ENCODE assay signal across 22 mouse cellular contexts in the genomic region with DNA sequence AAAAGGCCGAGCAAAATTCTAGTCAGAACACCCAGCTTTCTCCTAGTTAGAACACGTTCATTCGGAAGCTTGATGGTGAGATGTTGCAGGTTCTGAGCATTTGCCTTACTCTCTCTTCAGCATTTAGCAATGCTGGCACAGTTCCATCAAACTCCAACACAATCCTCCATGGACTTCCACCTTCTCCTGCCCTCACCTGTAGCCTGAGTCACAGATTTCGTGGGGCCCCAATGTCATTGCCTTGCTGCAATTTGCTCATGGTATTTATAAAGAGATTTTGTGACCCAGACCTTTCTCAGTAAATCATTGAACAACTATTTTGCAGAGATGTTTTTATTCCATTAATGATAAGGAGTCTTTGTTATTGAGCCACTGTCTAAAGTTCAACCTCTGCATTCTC.
"Had no signal": no experiment of that assay in that cellular context is flagged by ENCODE, and none has a peak within 500 bp of the region (broad histone marks: within the 10 kb centered on the region; RNA-seq: fewer than 3 reads in every experiment).

No protein-coding gene starts in this region.

- H3K27me3 ChIP-seq: heart, embryonic 13.5 days; heart, embryonic 15.5 days; hindbrain, embryonic 13.5 days; hindbrain, embryonic 15.5 days; limb, embryonic 12.5 days; liver, embryonic 13.5 days; liver, embryonic 15.5 days had no signal

- H3K36me3 ChIP-seq: heart, embryonic 13.5 days; heart, embryonic 15.5 days; hindbrain, embryonic 13.5 days; hindbrain, embryonic 15.5 days; limb, embryonic 10.5 days; limb, embryonic 12.5 days; liver, embryonic 13.5 days; liver, embryonic 15.5 days had no signal

- DNase-seq: gastrocnemius, postnatal 14 days; gastrocnemius, postnatal 36 days; heart, adult 11 months; heart, adult 2 months; heart, postnatal 14 days; heart, postnatal 36 days; kidney, postnatal 25 days; liver; liver, embryonic 13.5 days; liver, postnatal 0 days had no signal

- ATAC-seq: hindbrain, postnatal 0 days; liver, postnatal 0 days had no signal

- H3K9ac ChIP-seq: heart, embryonic 13.5 days; heart, embryonic 15.5 days; hindbrain, embryonic 13.5 days; hindbrain, embryonic 15.5 days; limb, embryonic 12.5 days; liver, embryonic 13.5 days; liver, embryonic 15.5 days; liver, postnatal 0 days had no signal

- H3K27ac ChIP-seq: heart, adult 2 months; heart, embryonic 13.5 days; heart, embryonic 15.5 days; hindbrain, embryonic 13.5 days; hindbrain, embryonic 15.5 days; hindbrain, postnatal 0 days; layer of hippocampus, adult 2 months; left cerebral cortex, adult 2 months; limb, embryonic 10.5 days; limb, embryonic 12.5 days; liver, embryonic 13.5 days; liver, embryonic 15.5 days had no signal

- H3K4me3 ChIP-seq: heart, adult 2 months; heart, embryonic 13.5 days; heart, embryonic 15.5 days; hindbrain, embryonic 13.5 days; hindbrain, embryonic 15.5 days; layer of hippocampus, adult 2 months; left cerebral cortex, adult 2 months; limb, embryonic 10.5 days; limb, embryonic 12.5 days; liver, embryonic 13.5 days; liver, embryonic 15.5 days had no signal

- H3K9me3 ChIP-seq: heart, embryonic 13.5 days; heart, embryonic 15.5 days; hindbrain, embryonic 13.5 days; hindbrain, embryonic 15.5 days; limb, embryonic 10.5 days; limb, embryonic 12.5 days; liver, embryonic 13.5 days; liver, embryonic 15.5 days had no signal

- H3K4me1 ChIP-seq: heart, embryonic 13.5 days; heart, embryonic 15.5 days; hindbrain, embryonic 13.5 days; hindbrain, embryonic 15.5 days; limb, embryonic 12.5 days; liver, embryonic 13.5 days; liver, embryonic 15.5 days had no signal

- H3K4me2 ChIP-seq: heart, embryonic 11.5 days; heart, embryonic 13.5 days; heart, embryonic 15.5 days; hindbrain, embryonic 13.5 days; hindbrain, embryonic 15.5 days; limb, embryonic 12.5 days; liver, embryonic 11.5 days; liver, embryonic 13.5 days; liver, embryonic 15.5 days had no signal
